Mouse (Mus musculus): ENCODE results near the gene Add1. TPM values are rescaled to one million over a fixed set of nuclear protein-coding genes. Genes with fewer than 3 reads are reported as not detected.

Add1 gene
- polyA plus RNA-seq, 1 experiment from 2014 or later, result 222 TPM

DNA sequence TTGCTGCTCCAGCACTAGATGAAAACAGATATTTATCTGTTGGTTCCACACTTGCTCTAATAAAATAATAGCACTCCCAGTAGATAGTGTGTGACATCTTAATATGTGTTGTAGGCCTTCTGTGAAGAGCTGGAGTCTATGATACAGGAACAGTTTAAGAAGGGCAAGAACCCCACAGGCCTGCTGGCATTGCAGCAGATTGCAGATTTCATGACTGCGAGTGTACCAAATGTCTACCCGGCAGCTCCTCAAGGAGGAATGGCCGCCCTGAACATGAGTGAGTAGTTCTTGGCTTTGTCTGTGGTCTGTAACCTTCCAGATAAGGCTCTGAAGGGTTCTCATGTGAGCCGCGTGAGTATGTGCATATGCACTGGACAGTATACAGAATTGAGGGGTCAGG, 31.1 kb downstream of the Add1 start:
- DNase-seq, result no peak
- H3K4me1 ChIP-seq (ENCODE audit: insufficient read depth), result no peaks in the 10 kb centered on the region
- 90% methylated on average over 5 of the region's 5 CpGs for WGBS
- H3K4me2 ChIP-seq, result no peak overlapping the region
- no peaks in the 10 kb centered on the region for H3K27me3 ChIP-seq (ENCODE audit: insufficient read depth, low read length)
- TF ChIP-seq CTCF (IDR thresholded peaks at IDR 0.05; ENCODE audit: low read depth), result no peak
- peaks cover 56% of the 10 kb centered on the region for H3K36me3 ChIP-seq (ENCODE audit: insufficient read depth)
- no peak overlapping the region for H3K4me3 ChIP-seq (ENCODE audit: low read depth, low read length)
- no peak overlapping the region for H3K27ac ChIP-seq (ENCODE audit: low read depth)
- no peaks in the 10 kb centered on the region for H3K9me3 ChIP-seq (ENCODE audit: low read depth, low read length)
- ATAC-seq (ENCODE audit: insufficient read depth), result no peak
- no peak overlapping the region for H3K9ac ChIP-seq

DNA sequence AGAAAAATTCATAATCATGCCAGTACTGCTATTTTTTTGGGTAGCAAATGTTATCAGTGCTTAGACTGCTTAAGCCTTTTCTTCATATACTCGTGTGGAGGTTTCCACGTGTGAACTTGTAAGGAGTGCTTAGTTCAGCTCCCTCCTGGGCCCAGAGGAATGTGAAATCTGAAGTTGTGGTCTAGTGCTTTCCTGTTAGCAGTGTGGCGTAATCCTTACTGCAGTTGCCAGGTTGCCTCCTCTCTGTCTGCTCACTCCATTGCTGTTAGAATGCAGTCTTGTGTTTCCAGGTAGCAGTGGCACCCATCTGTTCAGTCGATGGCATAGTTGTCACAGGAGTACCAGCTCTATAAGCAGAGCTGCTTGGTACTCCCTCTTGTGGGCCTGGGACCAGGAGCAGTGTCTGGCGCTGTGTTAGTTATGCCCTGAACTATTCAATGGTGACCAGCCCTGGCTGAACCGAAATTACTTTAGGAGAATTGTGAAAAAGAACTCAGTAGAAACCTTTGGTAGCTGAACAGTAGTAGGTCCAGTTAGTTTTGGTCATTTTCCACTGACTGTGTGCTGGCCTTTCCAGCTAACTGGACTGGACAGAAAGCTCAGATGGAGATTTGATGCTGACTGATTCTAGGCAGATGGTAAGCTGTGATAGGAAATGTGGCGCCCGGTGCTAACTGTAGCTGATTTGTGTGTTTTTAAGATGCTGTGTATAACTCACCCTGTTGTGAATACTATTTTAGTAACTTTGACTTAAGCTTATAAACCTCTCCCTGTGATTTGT, 33.8 kb downstream of the Add1 start:
- Histone ChIP-seq H3K27ac (ENCODE audit: low read depth) (no peak overlapping the region), H3K4me1 (ENCODE audit: insufficient read depth) (no peaks in the 10 kb centered on the region), H3K4me2 (no peak overlapping the region), H3K36me3 (ENCODE audit: insufficient read depth) (peaks cover 74% of the 10 kb centered on the region), H3K4me3 (ENCODE audit: low read depth, low read length) (no peak overlapping the region), H3K9me3 (ENCODE audit: low read depth, low read length) (no peaks in the 10 kb centered on the region), H3K9ac (no peak overlapping the region), H3K27me3 (ENCODE audit: insufficient read depth, low read length) (no peaks in the 10 kb centered on the region)
- WGBS, result 85% methylated on average over 8 of the region's 8 CpGs
- DNase-seq (no peak), ATAC-seq (ENCODE audit: insufficient read depth) (no peak)
- no peak for TF ChIP-seq CTCF (IDR thresholded peaks at IDR 0.05; ENCODE audit: low read depth)

DNA sequence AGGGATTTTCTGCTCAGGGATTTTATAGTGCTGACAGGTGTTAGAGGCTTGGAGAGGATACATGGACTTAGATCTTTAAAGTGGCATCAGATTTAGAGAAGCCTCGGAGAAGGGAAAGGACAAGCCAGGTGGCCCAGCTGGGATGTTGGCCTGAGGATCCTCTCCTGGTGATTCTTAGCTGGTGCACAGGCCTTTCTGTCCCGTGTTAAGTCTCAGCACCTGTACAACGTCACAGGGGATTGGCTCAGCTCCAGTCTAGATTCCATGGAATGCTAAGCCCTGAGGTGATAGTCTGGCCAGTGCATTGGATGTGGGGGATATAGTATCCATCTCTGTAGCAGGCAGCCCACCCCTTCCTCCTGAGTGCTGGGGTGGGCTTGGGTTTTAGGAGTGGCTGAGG, 34.8 kb downstream of the Add1 start:
- ATAC-seq (ENCODE audit: insufficient read depth), result no peak
- Histone ChIP-seq H3K36me3 (ENCODE audit: insufficient read depth) (peaks cover 70% of the 10 kb centered on the region), H3K4me2 (no peak overlapping the region), H3K9me3 (ENCODE audit: low read depth, low read length) (no peaks in the 10 kb centered on the region), H3K27ac (ENCODE audit: low read depth) (no peak overlapping the region), H3K4me1 (ENCODE audit: insufficient read depth) (no peaks in the 10 kb centered on the region), H3K4me3 (ENCODE audit: low read depth, low read length) (no peak overlapping the region), H3K27me3 (ENCODE audit: insufficient read depth, low read length) (no peaks in the 10 kb centered on the region), H3K9ac (no peak overlapping the region)
- no peak for DNase-seq
- WGBS, result 77% methylated on average over 3 of the region's 3 CpGs
- no peak for TF ChIP-seq CTCF (IDR thresholded peaks at IDR 0.05; ENCODE audit: low read depth)

DNA sequence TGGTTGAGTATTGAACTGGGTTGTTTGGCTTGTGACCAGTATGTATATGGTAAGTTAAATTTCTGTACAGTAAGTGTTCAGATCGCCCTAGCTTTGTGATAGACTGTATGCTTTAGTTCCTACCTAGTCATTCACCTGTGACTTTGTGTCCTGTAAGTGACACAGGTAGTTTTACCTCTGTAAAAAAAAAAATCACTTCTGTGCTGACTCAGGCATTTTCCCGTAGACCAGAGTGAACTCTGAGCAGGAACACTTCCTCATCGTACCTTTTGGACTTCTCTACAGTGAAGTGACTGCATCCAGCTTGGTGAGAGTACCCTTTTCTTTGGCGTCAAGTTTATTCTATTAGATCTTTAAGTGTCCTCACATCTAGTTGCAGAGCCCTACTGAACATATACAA, 36.5 kb downstream of the Add1 start:
- H3K4me2 ChIP-seq, result no peak overlapping the region
- ATAC-seq (ENCODE audit: insufficient read depth) (no peak), DNase-seq (no peak)
- H3K27ac ChIP-seq (ENCODE audit: low read depth), result no peak overlapping the region
- H3K9me3 ChIP-seq (ENCODE audit: low read depth, low read length), result no peaks in the 10 kb centered on the region
- peaks cover 81% of the 10 kb centered on the region for H3K36me3 ChIP-seq (ENCODE audit: insufficient read depth)
- H3K9ac ChIP-seq, result no peak overlapping the region
- TF ChIP-seq CTCF (IDR thresholded peaks at IDR 0.05; ENCODE audit: low read depth), result no peak
- H3K27me3 ChIP-seq (ENCODE audit: insufficient read depth, low read length), result no peaks in the 10 kb centered on the region
- WGBS, result 94% methylated on average over 4 of the region's 4 CpGs
- H3K4me1 ChIP-seq (ENCODE audit: insufficient read depth), result no peaks in the 10 kb centered on the region
- H3K4me3 ChIP-seq (ENCODE audit: low read depth, low read length), result no peak overlapping the region

DNA sequence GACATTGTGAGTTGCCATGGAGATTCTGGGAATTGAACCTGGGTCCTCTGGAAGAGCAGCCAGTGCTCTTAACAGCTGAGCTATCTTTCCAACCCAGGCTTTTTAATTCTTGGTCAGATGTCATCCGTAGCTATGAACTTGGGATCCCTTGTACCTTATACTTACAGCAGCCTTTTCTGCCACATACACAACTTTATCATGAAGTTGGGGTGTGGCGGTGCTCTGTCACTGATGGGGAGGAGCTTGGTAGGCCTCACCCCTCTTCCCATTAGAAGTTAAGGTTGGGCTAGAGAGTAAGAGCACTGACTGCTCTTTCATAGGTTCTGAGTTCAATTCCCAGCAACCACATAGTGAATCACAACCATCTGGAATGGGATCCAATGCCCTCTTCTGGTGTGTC, 59.5 kb downstream of the Add1 start:
- TF ChIP-seq CTCF (IDR thresholded peaks at IDR 0.05; ENCODE audit: low read depth), result no peak
- no peak overlapping the region for H3K9ac ChIP-seq
- DNase-seq, result no peak
- H3K27ac ChIP-seq (ENCODE audit: low read depth), result no peak overlapping the region
- H3K9me3 ChIP-seq (ENCODE audit: low read depth, low read length), result no peaks in the 10 kb centered on the region
- no peak overlapping the region for H3K4me3 ChIP-seq (ENCODE audit: low read depth, low read length)
- WGBS, result 84% methylated on average over 2 of the region's 2 CpGs
- H3K27me3 ChIP-seq (ENCODE audit: insufficient read depth, low read length), result no peaks in the 10 kb centered on the region
- no peak overlapping the region for H3K4me2 ChIP-seq
- H3K36me3 ChIP-seq (ENCODE audit: insufficient read depth), result peaks cover 80% of the 10 kb centered on the region
- H3K4me1 ChIP-seq (ENCODE audit: insufficient read depth), result peaks cover 6% of the 10 kb centered on the region; the same call in 1 of the 2 replicates
- no peak for ATAC-seq (ENCODE audit: insufficient read depth)

DNA sequence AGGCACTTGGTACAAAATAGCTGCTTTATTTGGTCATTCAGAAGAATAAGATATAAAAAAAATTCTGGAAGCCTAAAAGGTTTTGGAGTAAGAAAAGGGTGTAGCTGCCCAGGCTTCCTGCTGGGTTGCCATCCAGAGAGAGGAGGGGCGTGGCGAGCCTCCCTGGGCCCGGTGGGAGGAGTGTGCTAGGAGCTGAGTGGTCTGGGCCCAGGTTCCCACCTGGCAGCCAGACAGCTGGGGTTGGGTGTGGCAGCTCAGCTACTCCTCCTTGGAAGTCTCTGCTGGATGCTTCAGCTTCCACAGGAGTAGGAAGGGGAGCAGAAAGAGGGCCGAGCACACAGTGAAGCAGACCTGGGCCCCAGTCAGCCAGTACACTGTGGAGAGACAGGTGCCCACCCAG, 60.2 kb downstream of the Add1 start:
- 58% methylated on average over 4 of the region's 4 CpGs for WGBS
- H3K27me3 ChIP-seq (ENCODE audit: insufficient read depth, low read length), result no peaks in the 10 kb centered on the region
- no peak overlapping the region for H3K4me2 ChIP-seq
- no peak for TF ChIP-seq CTCF (IDR thresholded peaks at IDR 0.05; ENCODE audit: low read depth)
- ATAC-seq (ENCODE audit: insufficient read depth), result no peak
- H3K9me3 ChIP-seq (ENCODE audit: low read depth, low read length), result no peaks in the 10 kb centered on the region
- no peak overlapping the region for H3K9ac ChIP-seq
- peaks cover 80% of the 10 kb centered on the region for H3K36me3 ChIP-seq (ENCODE audit: insufficient read depth)
- no peak overlapping the region for H3K4me3 ChIP-seq (ENCODE audit: low read depth, low read length)
- peaks cover 6% of the 10 kb centered on the region; the same call in 1 of the 2 replicates for H3K4me1 ChIP-seq (ENCODE audit: insufficient read depth)
- H3K27ac ChIP-seq (ENCODE audit: low read depth), result no peak overlapping the region
- peak; percentile 8 for DNase-seq

DNA sequence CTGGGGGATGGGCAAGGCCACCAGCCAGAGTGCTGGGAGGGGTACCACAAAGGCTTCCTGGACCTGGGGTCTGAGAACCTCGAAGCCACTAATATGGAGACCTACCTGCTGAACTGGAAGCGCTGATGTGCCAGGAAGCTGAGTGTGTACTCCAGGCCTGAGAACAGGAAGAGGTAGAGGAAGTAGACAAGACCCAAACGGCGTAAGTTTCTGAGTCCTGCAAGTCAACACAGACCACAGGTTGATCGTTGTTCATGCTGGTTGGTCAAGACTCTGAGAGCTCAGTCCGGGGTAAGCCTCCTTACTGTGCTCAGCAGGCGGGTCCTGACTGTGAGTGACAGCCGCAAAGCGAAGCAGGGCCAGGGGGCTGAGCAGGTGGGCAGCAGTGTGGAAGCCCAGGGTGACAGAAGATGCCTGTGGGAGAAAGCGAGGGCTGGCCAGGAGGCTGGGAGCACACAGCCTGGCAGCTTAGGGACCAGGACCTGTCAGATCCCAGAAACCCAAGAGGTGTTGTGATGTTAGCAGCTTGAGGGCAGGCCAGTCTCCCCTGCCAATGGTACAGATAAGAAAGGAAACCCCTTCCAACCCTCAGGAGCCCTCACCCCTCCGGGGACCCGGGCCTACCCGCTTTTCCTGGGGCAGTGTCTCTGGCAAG, 61.4 kb downstream of the Add1 start:
- Histone ChIP-seq H3K4me3 (ENCODE audit: low read depth, low read length) (no peak overlapping the region), H3K27ac (ENCODE audit: low read depth) (no peak overlapping the region), H3K9ac (no peak overlapping the region; the same call in 1 of the 2 replicates), H3K36me3 (ENCODE audit: insufficient read depth) (peaks cover 79% of the 10 kb centered on the region), H3K4me2 (peak overlapping the region; percentile 96; the same call in 1 of the 2 replicates), H3K27me3 (ENCODE audit: insufficient read depth, low read length) (no peaks in the 10 kb centered on the region), H3K9me3 (ENCODE audit: low read depth, low read length) (no peaks in the 10 kb centered on the region), H3K4me1 (ENCODE audit: insufficient read depth) (peaks cover 6% of the 10 kb centered on the region; the same call in 1 of the 2 replicates)
- DNase-seq (no peak), ATAC-seq (ENCODE audit: insufficient read depth) (no peak)
- no peak for TF ChIP-seq CTCF (IDR thresholded peaks at IDR 0.05; ENCODE audit: low read depth)
- 82% methylated on average over 13 of the region's 13 CpGs for WGBS
